Mouse (Mus musculus): Measurements from ENCODE around the gene Ednra. TPM values are rescaled to one million over a fixed set of nuclear protein-coding genes. Genes with fewer than 3 reads are reported as not detected.

Gene Ednra
- polyA plus RNA-seq, 1 experiment = 2.4 TPM

- Histone ChIP-seq H3K27ac (ENCODE audit: insufficient read depth, low read depth, low read length) (no peak overlapping the region), H3K4me3 (ENCODE audit: low read depth, low read length) (no peak overlapping the region), H3K27me3 (ENCODE audit: control insufficient read depth, insufficient read depth, low read length) (no peaks in the 10 kb centered on the region), H3K4me1 (ENCODE audit: control insufficient read depth, insufficient read depth, insufficient read length, low read length) (no peaks in the 10 kb centered on the region), H3K36me3 (ENCODE audit: control insufficient read depth, insufficient read depth, low read length) (no peaks in the 10 kb centered on the region)
- 71% methylated on average over 3 of the region's 3 CpGs for WGBS
- TF ChIP-seq CTCF (IDR thresholded peaks at IDR 0.05; ENCODE audit: extremely low read depth, insufficient read length, insufficient replicate concordance, low read depth, low read length) (no peak), POLR2A (IDR thresholded peaks at IDR 0.05; ENCODE audit: low read depth, low read length) (no peak)
These were observed 38.7 kb upstream of the Ednra start for GRCm38 (mm10) chr8:77762967-77763366.

GRCm38 (mm10) chr8:77755441-77755840 lies 31.2 kb upstream of the Ednra start:
- Histone ChIP-seq H3K4me1 (ENCODE audit: control insufficient read depth, insufficient read depth, insufficient read length, low read length) (no peaks in the 10 kb centered on the region), H3K4me3 (ENCODE audit: low read depth, low read length) (no peak overlapping the region), H3K36me3 (ENCODE audit: control insufficient read depth, insufficient read depth, low read length) (no peaks in the 10 kb centered on the region), H3K27me3 (ENCODE audit: control insufficient read depth, insufficient read depth, low read length) (no peaks in the 10 kb centered on the region), H3K27ac (ENCODE audit: insufficient read depth, low read depth, low read length) (no peak overlapping the region)
- 55% methylated on average over 4 of the region's 4 CpGs for WGBS
- no peak for TF ChIP-seq CTCF (IDR thresholded peaks at IDR 0.05; ENCODE audit: extremely low read depth, insufficient read length, insufficient replicate concordance, low read depth, low read length)
- TF ChIP-seq POLR2A (IDR thresholded peaks at IDR 0.05; ENCODE audit: low read depth, low read length) = no peak

GRCm38 (mm10) chr8:77753796-77754195 lies 29.5 kb upstream of the Ednra start:
- Histone ChIP-seq H3K4me1 (ENCODE audit: control insufficient read depth, insufficient read depth, insufficient read length, low read length) (no peaks in the 10 kb centered on the region), H3K36me3 (ENCODE audit: control insufficient read depth, insufficient read depth, low read length) (no peaks in the 10 kb centered on the region), H3K27ac (ENCODE audit: insufficient read depth, low read depth, low read length) (no peak overlapping the region), H3K4me3 (ENCODE audit: low read depth, low read length) (no peak overlapping the region), H3K27me3 (ENCODE audit: control insufficient read depth, insufficient read depth, low read length) (no peaks in the 10 kb centered on the region)
- 79% methylated on average over 5 of the region's 5 CpGs for WGBS
- TF ChIP-seq POLR2A (IDR thresholded peaks at IDR 0.05; ENCODE audit: low read depth, low read length) = no peak
- TF ChIP-seq CTCF (IDR thresholded peaks at IDR 0.05; ENCODE audit: extremely low read depth, insufficient read length, insufficient replicate concordance, low read depth, low read length) = no peak

- no peak overlapping the region for H3K27ac ChIP-seq (ENCODE audit: insufficient read depth, low read depth, low read length)
- no peak overlapping the region for H3K4me3 ChIP-seq (ENCODE audit: low read depth, low read length)
- no peaks in the 10 kb centered on the region for H3K36me3 ChIP-seq (ENCODE audit: control insufficient read depth, insufficient read depth, low read length)
- no peaks in the 10 kb centered on the region for H3K4me1 ChIP-seq (ENCODE audit: control insufficient read depth, insufficient read depth, insufficient read length, low read length)
- no peak for TF ChIP-seq CTCF (IDR thresholded peaks at IDR 0.05; ENCODE audit: extremely low read depth, insufficient read length, insufficient replicate concordance, low read depth, low read length)
- no peak for TF ChIP-seq POLR2A (IDR thresholded peaks at IDR 0.05; ENCODE audit: low read depth, low read length)
- H3K27me3 ChIP-seq (ENCODE audit: control insufficient read depth, insufficient read depth, low read length) = no peaks in the 10 kb centered on the region
- 64% methylated on average over 3 of the region's 3 CpGs for WGBS
These were observed 27.8 kb upstream of the Ednra start for GRCm38 (mm10) chr8:77752041-77752440.

GRCm38 (mm10) chr8:77750407-77750806 lies 26.1 kb upstream of the Ednra start:
- Histone ChIP-seq H3K36me3 (ENCODE audit: control insufficient read depth, insufficient read depth, low read length) (no peaks in the 10 kb centered on the region), H3K4me3 (ENCODE audit: low read depth, low read length) (no peak overlapping the region), H3K4me1 (ENCODE audit: control insufficient read depth, insufficient read depth, insufficient read length, low read length) (no peaks in the 10 kb centered on the region), H3K27me3 (ENCODE audit: control insufficient read depth, insufficient read depth, low read length) (no peaks in the 10 kb centered on the region), H3K27ac (ENCODE audit: insufficient read depth, low read depth, low read length) (no peak overlapping the region)
- TF ChIP-seq POLR2A (IDR thresholded peaks at IDR 0.05; ENCODE audit: low read depth, low read length) = no peak
- TF ChIP-seq CTCF (IDR thresholded peaks at IDR 0.05; ENCODE audit: extremely low read depth, insufficient read length, insufficient replicate concordance, low read depth, low read length) = no peak
- WGBS = 52% methylated on average over 4 of the region's 4 CpGs

GRCm38 (mm10) chr8:77744476-77744875 lies 20.2 kb upstream of the Ednra start:
- Histone ChIP-seq H3K36me3 (ENCODE audit: control insufficient read depth, insufficient read depth, low read length) (no peaks in the 10 kb centered on the region), H3K27me3 (ENCODE audit: control insufficient read depth, insufficient read depth, low read length) (no peaks in the 10 kb centered on the region), H3K27ac (ENCODE audit: insufficient read depth, low read depth, low read length) (no peak overlapping the region), H3K4me1 (ENCODE audit: control insufficient read depth, insufficient read depth, insufficient read length, low read length) (no peaks in the 10 kb centered on the region), H3K4me3 (ENCODE audit: low read depth, low read length) (no peak overlapping the region)
- TF ChIP-seq CTCF (IDR thresholded peaks at IDR 0.05; ENCODE audit: extremely low read depth, insufficient read length, insufficient replicate concordance, low read depth, low read length) (no peak), POLR2A (IDR thresholded peaks at IDR 0.05; ENCODE audit: low read depth, low read length) (no peak)
- 70% methylated on average over 3 of the region's 3 CpGs for WGBS

- H3K27me3 ChIP-seq (ENCODE audit: control insufficient read depth, insufficient read depth, low read length) = no peaks in the 10 kb centered on the region
- no peak for TF ChIP-seq CTCF (IDR thresholded peaks at IDR 0.05; ENCODE audit: extremely low read depth, insufficient read length, insufficient replicate concordance, low read depth, low read length)
- TF ChIP-seq POLR2A (IDR thresholded peaks at IDR 0.05; ENCODE audit: low read depth, low read length) = no peak
- H3K4me3 ChIP-seq (ENCODE audit: low read depth, low read length) = no peak overlapping the region
- no peaks in the 10 kb centered on the region for H3K36me3 ChIP-seq (ENCODE audit: control insufficient read depth, insufficient read depth, low read length)
- H3K27ac ChIP-seq (ENCODE audit: insufficient read depth, low read depth, low read length) = no peak overlapping the region
- 29% methylated on average over 3 of the region's 3 CpGs for WGBS
- H3K4me1 ChIP-seq (ENCODE audit: control insufficient read depth, insufficient read depth, insufficient read length, low read length) = no peaks in the 10 kb centered on the region
These were observed 18.1 kb upstream of the Ednra start for GRCm38 (mm10) chr8:77742395-77742794.

Measured in small intestine, adult 2 months (tissue).